Mouse (Mus musculus) CD4-positive helper T cell, adult 2 months (primary cell): Measurements from ENCODE around the gene Hsp90ab1.
A peak's percentile ranks its signal among the peaks of the same experiment; 100 is the strongest.

Source experiments
- DNase-seq: peaks from one replicate; pipeline ENCODE4 v3.0.0-alpha.2; 2012; ENCODE audit warnings: low read depth, missing footprints, low spot score

Gene Hsp90ab1

DNA sequence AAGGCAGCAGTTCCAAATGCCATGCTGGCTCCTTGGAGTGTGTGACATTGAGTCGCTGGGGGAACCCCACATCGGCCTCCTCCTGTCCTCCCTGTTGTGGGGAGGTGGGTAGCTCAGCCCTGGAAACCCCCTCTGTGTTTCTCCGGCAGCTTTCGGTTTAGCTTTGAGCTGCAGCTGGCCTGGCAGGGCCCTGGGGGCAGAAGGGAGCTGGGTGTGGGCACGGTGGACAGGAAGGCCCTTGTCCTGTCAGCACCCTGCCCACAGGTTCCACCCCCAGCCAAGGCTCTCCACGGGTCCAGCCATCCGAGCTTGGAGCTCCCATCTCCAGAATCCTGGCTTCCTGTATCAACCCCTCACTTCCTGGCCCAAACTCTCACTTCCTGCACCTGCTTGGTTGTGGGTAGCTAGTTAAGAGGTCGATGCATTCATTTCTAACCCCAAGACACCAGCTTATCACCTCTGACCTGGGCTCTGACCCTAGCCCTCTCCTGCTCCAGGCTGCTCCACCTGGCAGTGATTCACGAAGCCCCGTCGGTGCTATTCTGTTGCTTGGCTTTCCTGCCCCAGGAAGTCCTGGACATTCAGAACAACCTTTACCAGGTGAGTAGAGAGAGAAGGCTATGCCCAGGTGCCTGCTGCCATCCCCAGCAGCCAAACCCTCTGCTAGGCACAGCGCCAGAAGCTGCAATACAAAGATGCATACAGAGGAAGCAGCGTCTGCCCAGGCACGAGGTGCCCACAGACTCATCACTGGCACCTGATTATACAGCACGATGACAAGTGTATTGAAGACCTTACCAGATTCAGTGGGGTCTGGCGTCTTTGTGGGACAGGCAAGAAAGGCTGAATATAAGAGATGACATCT, 14.8 kb downstream of the Hsp90ab1 start:
- DNase-seq = peak; percentile 83

DNA sequence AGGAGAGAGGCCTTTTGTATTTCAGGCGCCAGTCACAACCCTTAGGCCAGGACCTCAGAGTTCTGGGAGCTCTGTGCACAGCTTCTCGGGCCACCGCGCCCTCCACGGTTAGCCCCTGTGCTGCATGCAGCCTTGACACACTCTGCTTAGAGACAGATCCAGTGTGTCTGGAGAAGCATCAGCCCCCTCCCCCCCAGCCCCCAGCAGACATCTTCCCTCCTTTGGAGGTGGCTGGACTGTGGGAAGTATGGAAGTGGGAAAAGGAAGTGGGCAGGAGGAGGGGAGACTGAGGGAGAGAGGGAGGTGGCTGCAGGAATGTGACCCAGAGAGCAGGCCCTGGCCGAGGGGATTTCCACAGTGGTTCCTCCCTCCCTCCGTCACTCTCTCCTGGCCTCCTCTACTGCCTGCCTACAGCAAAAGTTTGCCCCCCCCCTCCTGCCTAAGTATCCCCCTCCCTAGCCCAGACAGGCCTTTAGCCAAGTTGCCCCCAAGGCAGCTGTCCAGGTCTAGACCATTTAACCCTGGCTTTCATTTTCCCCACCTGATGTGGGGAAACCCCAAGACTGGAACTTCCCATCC, 15.7 kb downstream of the Hsp90ab1 start:
- peak; percentile 68 for DNase-seq

GRCm38 (mm10) chr17:45556514-45557245, 16.4 kb downstream of the Hsp90ab1 start:
- no peak for DNase-seq

DNA sequence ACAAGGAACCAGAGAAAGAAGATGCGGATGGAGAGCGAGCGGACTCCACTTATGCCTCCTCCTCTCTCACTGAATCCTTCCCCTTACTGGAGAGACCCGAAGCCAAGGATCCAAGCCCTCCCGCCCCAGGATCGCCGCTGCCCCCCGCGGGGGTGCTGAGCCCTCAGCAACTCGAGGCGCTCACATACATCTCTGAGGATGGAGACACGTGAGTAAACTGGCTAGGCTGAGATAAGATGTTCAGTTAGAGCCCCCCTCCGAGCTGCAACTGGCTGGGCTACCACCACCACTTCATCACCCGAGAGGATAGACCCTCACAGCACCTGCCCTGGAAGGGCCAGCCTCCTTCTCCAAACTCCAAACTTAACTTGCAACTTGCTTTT, 17.0 kb downstream of the Hsp90ab1 start:
- no peak for DNase-seq

- DNase-seq = peak; percentile 96
These were observed 17.5 kb downstream of the Hsp90ab1 start, which contains the start of gene Nfkbie for GRCm38 (mm10) chr17:45555452-45556106. TSS of gene Nfkbie (plus strand) at chr17:45555703.

- DNase-seq = peak; percentile 42
These were observed 18.7 kb downstream of the Hsp90ab1 start for GRCm38 (mm10) chr17:45554420-45554819.

- DNase-seq = no peak
These were observed 20.0 kb downstream of the Hsp90ab1 start for GRCm38 (mm10) chr17:45553065-45553464.

DNA sequence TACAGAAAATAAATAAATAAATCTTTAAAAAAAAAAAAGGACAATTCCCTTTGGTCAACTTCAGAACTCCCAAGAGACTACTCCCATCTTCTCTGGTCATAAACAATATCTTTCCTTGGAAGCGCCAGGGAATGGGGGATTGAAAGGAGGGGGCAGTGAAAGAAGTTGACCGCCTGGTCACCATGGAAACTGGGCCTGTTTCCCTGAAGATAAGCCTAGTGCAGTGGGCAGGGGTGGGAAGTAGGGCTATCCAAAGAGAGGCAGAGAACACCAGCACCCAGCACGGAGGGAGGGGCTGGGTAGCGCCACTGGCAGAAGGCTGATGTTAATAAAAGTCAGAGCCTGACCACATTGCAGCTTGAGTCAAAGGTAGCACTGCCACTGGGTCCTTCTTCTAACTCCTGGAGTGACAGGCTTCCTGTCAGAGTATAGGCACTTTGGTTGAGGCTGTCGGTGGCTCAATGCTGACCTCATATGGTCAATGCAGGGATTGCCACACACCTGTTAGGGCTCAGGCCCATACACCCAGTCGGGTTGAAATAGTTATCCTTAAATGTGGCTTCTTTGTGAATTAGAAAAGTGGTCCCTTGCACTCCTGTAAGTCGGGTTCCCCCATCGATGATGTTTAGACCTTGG, 21.1 kb downstream of the Hsp90ab1 start:
- peak; percentile 86 for DNase-seq

DNA sequence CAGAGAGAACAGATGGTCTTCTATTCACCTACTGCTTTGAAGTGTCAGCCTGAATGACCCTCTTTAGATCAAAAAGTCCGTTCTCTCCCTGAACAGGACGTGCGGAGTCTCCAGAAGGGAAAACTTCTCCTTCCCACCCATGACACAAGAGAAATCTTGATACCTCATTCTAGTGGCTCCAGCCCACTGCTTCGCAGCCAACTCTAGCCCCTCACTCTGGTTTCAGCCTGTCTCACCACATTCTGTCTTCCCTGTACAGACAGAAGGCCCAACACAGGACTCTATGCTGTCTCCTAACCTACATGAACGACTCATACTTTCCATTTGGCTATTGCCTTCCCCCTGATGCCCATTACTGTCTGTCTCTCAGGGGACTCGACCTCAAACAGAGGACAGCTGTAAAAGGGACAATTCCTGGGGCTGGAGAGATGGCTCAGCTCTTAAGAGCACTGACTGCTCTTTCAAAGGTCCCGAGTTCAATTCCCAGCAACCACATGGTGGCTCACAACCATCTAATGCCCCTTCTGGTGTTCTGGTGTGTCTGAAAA, 21.7 kb downstream of the Hsp90ab1 start:
- no peak for DNase-seq

DNA sequence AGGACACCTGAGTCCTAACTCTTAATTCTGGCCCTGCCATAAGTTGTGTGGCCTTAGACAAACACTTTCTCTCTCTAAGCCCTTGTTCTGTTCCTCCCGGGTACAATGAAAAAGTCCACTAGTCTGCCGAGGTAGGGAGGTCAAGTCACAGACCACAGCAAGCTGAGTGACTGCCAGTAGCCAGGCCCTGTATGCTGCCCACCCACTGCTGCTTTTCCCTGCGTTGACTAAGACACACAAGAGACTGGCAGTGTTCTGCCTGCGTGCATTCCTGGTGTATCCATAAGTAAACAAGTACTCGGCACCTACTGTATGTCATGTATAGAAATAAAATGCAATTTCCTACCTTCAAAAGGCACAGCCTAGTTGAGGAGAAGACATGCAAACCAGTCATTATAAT, 22.8 kb downstream of the Hsp90ab1 start:
- DNase-seq = no peak

DNA sequence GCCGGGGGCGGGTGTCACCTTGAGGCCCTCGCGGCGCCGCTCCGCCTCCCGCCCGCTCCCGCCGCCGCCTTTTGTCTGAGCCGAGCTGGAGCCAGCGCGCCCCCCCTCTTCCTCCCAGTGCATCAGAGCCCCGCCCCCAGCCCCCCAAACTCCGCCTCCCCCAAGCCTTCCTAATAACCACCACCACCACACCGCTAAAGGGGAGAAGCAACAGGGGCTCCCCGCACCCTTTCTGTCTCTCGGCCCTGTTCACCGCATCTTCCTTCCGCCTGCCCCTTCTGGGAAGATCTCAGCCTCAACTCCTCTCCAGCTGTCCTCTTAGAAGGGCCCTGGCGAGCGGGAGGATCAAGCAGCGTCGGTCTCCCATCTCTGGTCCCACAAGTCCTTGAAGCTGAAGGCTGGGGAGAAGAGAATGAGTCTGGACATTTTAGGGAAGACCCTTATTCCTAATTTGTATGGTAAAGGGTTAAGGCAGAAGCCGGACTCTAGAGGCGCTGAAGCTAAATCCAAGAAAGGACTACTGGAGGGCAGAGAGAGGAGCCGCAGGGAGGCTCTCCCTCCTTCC, 23.4 kb downstream of the Hsp90ab1 start, which contains the start of gene Tmem151b:
Tmem151b (minus strand) TSS at position 61 of the 565 bp plus-strand sequence.
- peak; percentile 45 for DNase-seq

DNA sequence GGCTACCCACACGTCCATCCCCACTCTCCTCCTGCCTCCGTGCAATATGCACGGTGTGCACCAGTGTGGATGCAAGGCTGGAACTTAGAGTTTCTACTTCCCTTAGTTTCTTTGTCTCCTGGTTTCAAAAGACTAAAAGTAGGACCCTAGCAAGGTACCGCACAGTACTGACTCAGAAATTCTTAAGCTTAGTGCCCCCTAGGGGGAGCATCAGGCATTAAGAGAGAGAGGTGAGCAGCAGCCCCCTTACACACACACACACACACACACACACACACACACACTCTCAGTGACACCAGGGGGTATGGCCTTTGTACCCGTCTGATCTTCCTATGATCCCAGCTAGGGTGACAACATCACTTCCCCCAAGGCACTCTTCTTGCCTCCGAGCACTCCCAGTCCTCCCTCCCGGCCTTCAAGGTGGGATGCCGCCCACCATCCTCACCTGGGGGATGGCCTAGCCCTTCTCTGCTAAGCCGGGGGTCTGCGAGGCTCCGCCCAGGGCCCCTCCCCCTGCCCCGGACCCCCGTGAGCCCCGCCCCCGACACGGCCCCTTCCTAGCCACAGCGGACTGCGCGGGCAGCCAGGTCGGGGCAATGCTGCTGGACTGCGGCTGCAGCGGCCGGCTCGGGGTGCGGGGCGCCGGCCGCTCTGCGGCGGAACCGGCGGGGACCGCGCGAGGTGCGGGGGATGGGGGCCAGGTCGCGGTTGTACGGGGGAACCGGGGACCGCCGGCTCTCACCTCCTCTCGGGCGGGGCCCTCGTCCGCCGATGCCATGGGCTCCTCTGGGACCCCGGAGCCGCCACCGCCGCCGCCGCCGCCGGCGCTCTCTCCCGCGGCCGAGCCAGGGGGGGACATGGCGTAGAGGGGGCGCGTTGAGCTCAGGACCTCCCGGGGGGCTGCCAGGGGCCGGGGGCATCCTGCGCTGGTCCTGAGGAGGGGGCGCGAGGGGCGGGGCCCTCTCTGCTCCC, 24.2 kb downstream of the Hsp90ab1 start:
- peak; percentile 44 for DNase-seq

- DNase-seq = no peak
These were observed 25.4 kb downstream of the Hsp90ab1 start for GRCm38 (mm10) chr17:45547461-45548190.

- no peak for DNase-seq
These were observed 26.1 kb downstream of the Hsp90ab1 start for GRCm38 (mm10) chr17:45546941-45547340.

DNA sequence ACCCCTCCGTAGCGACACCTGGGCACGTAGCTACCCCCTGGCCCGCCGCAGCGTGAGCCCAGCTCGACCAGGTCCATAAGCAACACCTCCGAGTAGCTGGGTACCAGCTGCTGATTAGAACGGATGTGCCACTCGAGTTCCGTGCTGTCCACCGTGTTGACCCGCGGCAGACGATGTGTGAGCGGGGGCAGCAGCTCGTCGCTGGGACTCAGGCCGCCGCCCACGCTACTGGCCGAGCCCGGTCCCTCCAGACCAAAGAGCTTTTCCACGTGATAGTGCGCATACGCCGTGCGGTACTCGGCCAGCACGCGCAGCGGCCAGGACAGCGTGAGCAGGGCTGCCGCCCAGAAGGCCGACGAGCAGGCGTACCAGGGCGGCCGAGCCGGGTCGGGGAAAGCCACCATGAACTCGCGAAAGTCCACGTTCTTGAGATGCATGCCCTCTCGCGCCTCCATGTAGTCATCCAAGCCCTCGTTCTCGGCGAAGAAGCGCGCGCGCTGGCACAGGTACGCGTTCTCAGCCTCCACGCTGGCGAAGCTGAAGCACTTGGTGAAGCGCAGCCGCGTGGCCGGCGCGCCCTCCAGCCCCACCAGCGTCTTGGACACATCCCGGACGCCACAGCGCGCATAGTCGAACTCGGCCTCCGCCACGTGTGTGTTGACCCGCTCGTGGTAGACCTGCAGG, 27.7 kb downstream of the Hsp90ab1 start:
- no peak for DNase-seq

DNA sequence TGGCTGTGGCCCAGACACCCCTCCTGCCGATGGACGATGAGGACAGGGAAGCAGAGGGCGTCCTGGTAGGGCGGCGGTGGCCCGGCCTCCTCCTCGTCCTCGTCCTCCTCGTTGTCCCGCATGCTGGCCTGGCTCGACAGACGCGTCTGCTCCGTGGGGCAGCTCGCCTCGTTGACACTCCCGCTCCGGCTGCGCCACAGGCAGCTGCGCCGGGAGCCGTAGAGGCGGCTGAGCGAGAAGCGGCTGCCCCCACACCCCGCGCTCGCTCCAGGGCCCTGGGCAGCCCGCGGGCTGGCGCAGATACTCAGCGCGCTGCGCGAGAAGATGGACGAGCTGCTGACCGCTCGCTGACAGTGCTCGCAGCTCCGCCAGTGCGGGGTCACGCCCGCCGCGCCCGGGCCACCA, 28.2 kb downstream of the Hsp90ab1 start:
- DNase-seq = no peak

- DNase-seq = no peak
These were observed 28.8 kb downstream of the Hsp90ab1 start for GRCm38 (mm10) chr17:45544001-45544872.
